Mouse (Mus musculus): ENCODE data around the gene Nkap. TPM values are rescaled to one million over a fixed set of nuclear protein-coding genes. Genes with fewer than 3 reads are reported as not detected.

Nkap gene
- polyA plus RNA-seq, 1 experiment: 19.5 TPM

GRCm38 (mm10) chrX:37198676-37199075 lies 72.1 kb downstream of the Nkap start:
- no peak overlapping the region for H3K27ac ChIP-seq (ENCODE audit: insufficient read depth, low read depth, low read length)
- no peaks in the 10 kb centered on the region for H3K4me1 ChIP-seq (ENCODE audit: control insufficient read depth, insufficient read depth, low read length)
- TF ChIP-seq CTCF (IDR thresholded peaks at IDR 0.05; ENCODE audit: low read depth, low read length) (no peak), POLR2A (IDR thresholded peaks at IDR 0.05; ENCODE audit: borderline replicate concordance, low read depth, low read length) (no peak)
- H3K4me3 ChIP-seq (ENCODE audit: insufficient read depth, low read length): no peak overlapping the region

Other genes with a start within 250 kb of the Nkap start
- gene Nkrf, start 223.9 kb upstream of the Nkap start, polyA plus RNA-seq (2012; ENCODE audit: insufficient read depth, insufficient read length, missing spikeins): 1.9 and 3.2 TPM in 2 replicates
- gene Sept6, start 135.0 kb upstream of the Nkap start, polyA plus RNA-seq (2012; ENCODE audit: insufficient read depth, insufficient read length, missing spikeins): 10.2 and 10.5 TPM in 2 replicates
- gene Sowahd, start 78.0 kb upstream of the Nkap start, polyA plus RNA-seq (2012; ENCODE audit: insufficient read depth, insufficient read length, missing spikeins): not detected in 2 replicates
- 1,242 and 1,471 TPM in 2 replicates for gene Rpl39, start 41.4 kb upstream of the Nkap start, polyA plus RNA-seq (2012; ENCODE audit: insufficient read depth, insufficient read length, missing spikeins)
- gene Upf3b, start 16.5 kb upstream of the Nkap start, polyA plus RNA-seq (2012; ENCODE audit: insufficient read depth, insufficient read length, missing spikeins): 27.6 and 35.0 TPM in 2 replicates
- not detected in 2 replicates for gene Akap14, start 42.0 kb downstream of the Nkap start, polyA plus RNA-seq (2012; ENCODE audit: insufficient read depth, insufficient read length, missing spikeins)
- gene Ndufa1, start 64.4 kb downstream of the Nkap start, polyA plus RNA-seq (2012; ENCODE audit: insufficient read depth, insufficient read length, missing spikeins): 150 and 162 TPM in 2 replicates
- gene Rnf113a1, start 64.5 kb downstream of the Nkap start, polyA plus RNA-seq (2012; ENCODE audit: insufficient read depth, insufficient read length, missing spikeins): 1.3 and 2.4 TPM in 2 replicates
- gene Gm9, start 84.2 kb downstream of the Nkap start, polyA plus RNA-seq (2012; ENCODE audit: insufficient read depth, insufficient read length, missing spikeins): not detected in 2 replicates
- not detected in 2 replicates for gene Rhox1, start 95.5 kb downstream of the Nkap start, polyA plus RNA-seq (2012; ENCODE audit: insufficient read depth, insufficient read length, missing spikeins)
- gene Rhox2a, start 118.2 kb downstream of the Nkap start, polyA plus RNA-seq (2012; ENCODE audit: insufficient read depth, insufficient read length, missing spikeins): not detected in 2 replicates
- gene Rhox3a, start 123.1 kb downstream of the Nkap start, polyA plus RNA-seq (2012; ENCODE audit: insufficient read depth, insufficient read length, missing spikeins): not detected in 2 replicates
- gene Rhox4a, start 138.5 kb downstream of the Nkap start, polyA plus RNA-seq (2012; ENCODE audit: insufficient read depth, insufficient read length, missing spikeins): not detected in 2 replicates

All from bone marrow macrophage, adult 2 months (primary cell).